Mouse (Mus musculus): ENCODE data around the gene Slc25a47. TPM values are rescaled to one million over a fixed set of nuclear protein-coding genes. Genes with fewer than 3 reads are reported as not detected.
A peak's percentile ranks its signal among the peaks of the same experiment; 100 is the strongest.

Gene Slc25a47
- polyA plus RNA-seq, 2 experiments: 3.4 to 3.9 TPM

GRCm38 (mm10) chr12:108892989-108893714 is 57.3 kb downstream of the Slc25a47 start, which contains the start of gene Wdr25:
Gene Wdr25, plus strand, starts transcription at chr12:108893631.
- TF ChIP-seq CTCF (IDR thresholded peaks at IDR 0.05; ENCODE audit: low read depth) (no peak), EP300 (IDR thresholded peaks at IDR 0.05; ENCODE audit: low read depth) (no peak)
- Histone ChIP-seq H3K27ac (peak within 1 kb of the TSS; percentile 12), H3K9ac (replicated peaks) (peak within 1 kb of the TSS; percentile 85), H3K4me3 (ENCODE audit: insufficient read depth in 1 of 2, low read depth in 2 of 2, low read length in 2 of 2) (peak within 1 kb of the TSS; percentile 63 to 86), H3K9me3 (ENCODE audit: control insufficient read depth, low read length) (no peaks in the 10 kb centered on the region), H3K36me3 (replicated peaks; ENCODE audit: control insufficient read depth, insufficient read depth, low read depth) (no peaks in the 10 kb centered on the region), H3K4me1 (replicated peaks; ENCODE audit: control insufficient read depth in 2 of 2, insufficient read depth in 2 of 2, low read length in 1 of 2) (peaks cover 8 to 10% of the 10 kb centered on the region in 2 experiments), H3K27me3 (ENCODE audit: control insufficient read depth, insufficient read depth, low read length) (no peaks in the 10 kb centered on the region), H3K4me2 (ENCODE audit: low read depth) (peak within 1 kb of the TSS; percentile 94)
- ATAC-seq (ENCODE audit: insufficient read depth) (no peak), DNase-seq (ENCODE audit: low read depth in 3 of 3, low spot score in 3 of 3) (peak in 1 of 3 experiments; percentile 37)
- 15% methylated on average over 12 of the region's 12 CpGs for WGBS (ENCODE audit: insufficient replicate concordance)

- WGBS (ENCODE audit: insufficient replicate concordance): under 1% methylated on average over 55 of the region's 58 CpGs
- Histone ChIP-seq H3K36me3 (replicated peaks; ENCODE audit: control insufficient read depth, insufficient read depth, low read depth) (no peaks in the 10 kb centered on the region), H3K27me3 (ENCODE audit: control insufficient read depth, insufficient read depth, low read length) (no peaks in the 10 kb centered on the region), H3K9ac (replicated peaks) (peak within 1 kb of the TSS; percentile 85), H3K27ac (peak within 1 kb of the TSS; percentile 12), H3K4me1 (replicated peaks; ENCODE audit: control insufficient read depth in 2 of 2, insufficient read depth in 2 of 2, low read length in 1 of 2) (peaks cover 8 to 10% of the 10 kb centered on the region in 2 experiments), H3K4me3 (ENCODE audit: insufficient read depth in 1 of 2, low read depth in 2 of 2, low read length in 2 of 2) (peak within 1 kb of the TSS; percentile 63 to 86), H3K4me2 (ENCODE audit: low read depth) (peak within 1 kb of the TSS; percentile 94), H3K9me3 (ENCODE audit: control insufficient read depth, low read length) (no peaks in the 10 kb centered on the region)
- ATAC-seq (ENCODE audit: insufficient read depth) (peak; percentile 100), DNase-seq (ENCODE audit: low read depth in 3 of 3, low spot score in 3 of 3) (peak; percentile 92 to 94 (median 93))
- TF ChIP-seq EP300 (IDR thresholded peaks at IDR 0.05; ENCODE audit: low read depth): no peak
- no peak for TF ChIP-seq CTCF (IDR thresholded peaks at IDR 0.05; ENCODE audit: low read depth)
Measured at GRCm38 (mm10) chr12:108893715-108894431, 58.0 kb downstream of the Slc25a47 start, which contains the start of gene Wars. Gene Wars, minus strand, starts transcription at chr12:108894174.

- no peaks in the 10 kb centered on the region for H3K36me3 ChIP-seq (replicated peaks; ENCODE audit: control insufficient read depth, insufficient read depth, low read depth)
- peaks cover 8 to 10% of the 10 kb centered on the region in 2 experiments for H3K4me1 ChIP-seq (replicated peaks; ENCODE audit: control insufficient read depth in 2 of 2, insufficient read depth in 2 of 2, low read length in 1 of 2)
- peak overlapping the region; percentile 63 to 86 for H3K4me3 ChIP-seq (ENCODE audit: insufficient read depth in 1 of 2, low read depth in 2 of 2, low read length in 2 of 2)
- no peaks in the 10 kb centered on the region for H3K9me3 ChIP-seq (ENCODE audit: control insufficient read depth, low read length)
- WGBS (ENCODE audit: insufficient replicate concordance): 1% methylated on average over 7 of the region's 7 CpGs
- peak overlapping the region; percentile 85 for H3K9ac ChIP-seq (replicated peaks)
- DNase-seq (ENCODE audit: low read depth in 3 of 3, low spot score in 3 of 3) (no peak), ATAC-seq (ENCODE audit: insufficient read depth) (peak; percentile 3; the same call in 1 of the 2 replicates)
- no peaks in the 10 kb centered on the region for H3K27me3 ChIP-seq (ENCODE audit: control insufficient read depth, insufficient read depth, low read length)
- H3K4me2 ChIP-seq (ENCODE audit: low read depth): peak overlapping the region; percentile 94
- TF ChIP-seq CTCF (IDR thresholded peaks at IDR 0.05; ENCODE audit: low read depth) (no peak), EP300 (IDR thresholded peaks at IDR 0.05; ENCODE audit: low read depth) (no peak)
- H3K27ac ChIP-seq: peak overlapping the region; percentile 12; the same call in 1 of the 2 replicates
Measured at GRCm38 (mm10) chr12:108894432-108894816, 58.6 kb downstream of the Slc25a47 start.

DNA sequence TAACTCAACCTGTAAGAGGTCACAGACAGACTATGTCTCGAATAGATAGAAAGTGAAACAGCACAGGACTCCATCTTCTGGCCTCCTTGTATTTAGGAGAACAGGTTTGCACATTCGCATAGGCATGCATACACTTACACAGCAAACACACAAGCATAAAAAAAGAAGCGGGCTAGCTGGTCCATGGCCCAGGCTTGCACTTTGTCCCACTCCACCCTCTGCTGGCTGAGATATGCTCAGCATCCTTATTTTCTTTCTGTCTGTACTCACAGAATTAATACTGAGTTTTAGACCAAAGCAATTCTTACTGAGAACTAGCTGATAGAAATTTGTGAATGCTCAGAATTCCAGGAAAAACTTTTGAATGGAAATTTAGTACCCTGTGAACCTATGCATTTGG is 60.2 kb downstream of the Slc25a47 start:
- Histone ChIP-seq H3K27ac (no peak overlapping the region), H3K36me3 (replicated peaks; ENCODE audit: control insufficient read depth, insufficient read depth, low read depth) (no peaks in the 10 kb centered on the region), H3K9me3 (ENCODE audit: control insufficient read depth, low read length) (no peaks in the 10 kb centered on the region), H3K9ac (replicated peaks) (no peak overlapping the region), H3K4me3 (ENCODE audit: insufficient read depth in 1 of 2, low read depth in 2 of 2, low read length in 2 of 2) (no peak overlapping the region), H3K4me1 (replicated peaks; ENCODE audit: control insufficient read depth in 2 of 2, insufficient read depth in 2 of 2, low read length in 1 of 2) (peaks cover 8 to 10% of the 10 kb centered on the region in 2 experiments), H3K27me3 (ENCODE audit: control insufficient read depth, insufficient read depth, low read length) (no peaks in the 10 kb centered on the region), H3K4me2 (ENCODE audit: low read depth) (no peak overlapping the region)
- no peak for DNase-seq (ENCODE audit: low read depth in 3 of 3, low spot score in 3 of 3)
- TF ChIP-seq EP300 (IDR thresholded peaks at IDR 0.05; ENCODE audit: low read depth): no peak
- TF ChIP-seq CTCF (IDR thresholded peaks at IDR 0.05; ENCODE audit: low read depth): peak; percentile 52
- no peak for ATAC-seq (ENCODE audit: insufficient read depth)
- WGBS (ENCODE audit: insufficient replicate concordance): 52% methylated on average over 3 of the region's 3 CpGs

DNA sequence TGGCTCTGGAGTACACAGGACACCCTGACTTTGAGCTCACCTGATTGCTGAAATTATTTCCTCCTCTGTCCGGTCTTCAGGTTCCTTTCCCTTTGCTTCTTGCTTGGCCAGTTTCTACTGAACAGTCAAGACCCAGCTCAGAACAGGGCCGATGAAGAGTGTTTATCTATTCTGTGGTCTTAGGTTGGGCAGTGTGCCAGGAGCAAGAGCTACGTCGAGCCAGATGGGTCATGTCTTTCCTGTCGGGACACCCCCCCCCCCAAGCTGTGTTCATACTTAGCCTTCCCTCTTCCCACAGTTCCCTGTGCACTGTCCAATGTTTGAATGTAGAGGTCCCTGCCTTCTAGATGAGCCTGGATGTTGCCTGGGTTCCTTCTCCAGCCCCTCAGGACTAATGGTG is 65.5 kb downstream of the Slc25a47 start:
- no peak overlapping the region for H3K4me2 ChIP-seq (ENCODE audit: low read depth)
- no peak overlapping the region for H3K9ac ChIP-seq (replicated peaks)
- WGBS (ENCODE audit: insufficient replicate concordance): 41% methylated on average over 5 of the region's 5 CpGs
- DNase-seq (ENCODE audit: low read depth in 3 of 3, low spot score in 3 of 3) (no peak), ATAC-seq (ENCODE audit: insufficient read depth) (no peak)
- H3K4me3 ChIP-seq (ENCODE audit: insufficient read depth in 1 of 2, low read depth in 2 of 2, low read length in 2 of 2): no peak overlapping the region
- no peaks in the 10 kb centered on the region; a peak in 1 of 4 replicates for H3K4me1 ChIP-seq (replicated peaks; ENCODE audit: control insufficient read depth in 2 of 2, insufficient read depth in 2 of 2, low read length in 1 of 2)
- H3K36me3 ChIP-seq (replicated peaks; ENCODE audit: control insufficient read depth, insufficient read depth, low read depth): no peaks in the 10 kb centered on the region
- no peak for TF ChIP-seq CTCF (IDR thresholded peaks at IDR 0.05; ENCODE audit: low read depth)
- TF ChIP-seq EP300 (IDR thresholded peaks at IDR 0.05; ENCODE audit: low read depth): no peak
- H3K9me3 ChIP-seq (ENCODE audit: control insufficient read depth, low read length): no peaks in the 10 kb centered on the region
- no peaks in the 10 kb centered on the region for H3K27me3 ChIP-seq (ENCODE audit: control insufficient read depth, insufficient read depth, low read length)
- no peak overlapping the region for H3K27ac ChIP-seq
